Mouse (Mus musculus) limb, embryonic 14.5 days (tissue): ENCODE results near the gene Olfr1270. TPM values are rescaled to one million over a fixed set of nuclear protein-coding genes. Genes with fewer than 3 reads are reported as not detected.

Source experiments
- ATAC-seq: fragments of 200-750 bp; cut with Nextera tagmentation; 2 replicates; pipeline ENCODE4 v1.8.0; 2017; ENCODE audit warnings: low read depth, moderate number of reproducible peaks, moderate TSS enrichment; ENCODE audit not compliant: low FRiP score
- DNase-seq: peaks from one replicate; pipeline ENCODE4 v3.0.0-alpha.2; 2015; ENCODE audit warnings: low spot score
- H3K27ac ChIP-seq: fragments of 300-500 bp; sonication (generic); replicated peaks from 2 replicates; pipeline ENCODE4 v1.5.1; 2014; ENCODE audit warnings: low read depth, mild to moderate bottlenecking, low read length, moderate library complexity, mixed read lengths
- H3K27me3 ChIP-seq: fragments of 300-500 bp; sonication (generic); 2 replicates; pipeline ENCODE4 v1.6.1; 2014; ENCODE audit warnings: low read length, mixed read lengths; ENCODE audit not compliant: control insufficient read depth, insufficient read depth
- H3K36me3 ChIP-seq: fragments of 300-500 bp; sonication (generic); 2 replicates; pipeline ENCODE4 v1.6.1; 2014; ENCODE audit warnings: mild to moderate bottlenecking, low read length, moderate library complexity, mixed read lengths; ENCODE audit not compliant: control insufficient read depth, insufficient read depth
- H3K4me1 ChIP-seq: fragments of 300-500 bp; sonication (generic); 2 replicates; pipeline ENCODE4 v1.6.1; 2014; ENCODE audit warnings: antibody characterized with exemption, low read length, mixed read lengths; ENCODE audit not compliant: control insufficient read depth, insufficient read depth
- H3K4me2 ChIP-seq: fragments of 300-500 bp; sonication (generic); replicated peaks from 2 replicates; pipeline ENCODE4 v1.6.1; 2014; ENCODE audit warnings: low read depth, mild to moderate bottlenecking, low read length, moderate library complexity; ENCODE audit not compliant: severe bottlenecking
- H3K4me3 ChIP-seq: fragments of 300-500 bp; sonication (generic); replicated peaks from 2 replicates; pipeline ENCODE4 v1.5.1; 2014; ENCODE audit warnings: low read length
- H3K9ac ChIP-seq: fragments of 300-500 bp; sonication (generic); 2 replicates; pipeline ENCODE4 v1.6.1; 2014; ENCODE audit warnings: mild to moderate bottlenecking, low read depth, low read length, moderate library complexity; ENCODE audit not compliant: severe bottlenecking
- H3K9me3 ChIP-seq: fragments of 300-500 bp; sonication (generic); 2 replicates; pipeline ENCODE4 v1.6.1; 2016; ENCODE audit warnings: low read length; ENCODE audit not compliant: control insufficient read depth
- POLR2A ChIP-seq: fragments of 200-500 bp; IDR thresholded peaks from 2 replicates; pipeline ENCODE4 v1.8.0; 2012; ENCODE audit warnings: inconsistent platforms, mild to moderate bottlenecking, moderate library complexity, borderline replicate concordance; ENCODE audit not compliant: insufficient read depth, insufficient read length; ENCODE audit errors: extremely low read depth
- WGBS: fragments of 180-500 bp; shearing (Covaris S2); extraction: QIAGEN DNeasy Blood & Tissue Kit; methylation state at CpG from one replicate; pipeline ENCODE4 v1.1.7; 2014; 5-methylcytosine and 5-hydroxymethylcytosine counted together
- polyA plus RNA-seq, 2 experiments: library from polyadenylated mRNA; depleted of rRNA in 1 of 2; stranded (reverse) in 1 of 2; unstranded in 1 of 2; fragments of >200 nt; fragmentation: Nextera tagmentation in 1 of 2; extraction: Ambion mirVana in 1 of 2; gene quantifications; 2 replicates each; pipeline versions ENCODE4 v1.2.1 to v1.2.3; 2012 to 2014

Gene Olfr1270
- polyA plus RNA-seq, 2 experiments = not detected

- Histone ChIP-seq H3K4me1 (no peaks in the 10 kb centered on the region), H3K4me2 (no peak overlapping the region), H3K9me3 (no peaks in the 10 kb centered on the region), H3K9ac (no peak overlapping the region), H3K4me3 (no peak overlapping the region), H3K27me3 (no peaks in the 10 kb centered on the region), H3K36me3 (no peaks in the 10 kb centered on the region), H3K27ac (no peak overlapping the region)
- ATAC-seq (no peak), DNase-seq (no peak)
- WGBS = 91% methylated on average over 9 of the region's 9 CpGs
- TF ChIP-seq POLR2A = no peak
Observed at GRCm38 (mm10) chr2:90153916-90154315, 1.0 kb upstream of the Olfr1270 start.

GRCm38 (mm10) chr2:90142196-90142595, 10.7 kb downstream of the Olfr1270 start, which contains the start of gene Olfr32:
Gene Olfr32 (minus strand): TSS chr2:90142296.
- H3K27me3 ChIP-seq = no peaks in the 10 kb centered on the region
- H3K4me3 ChIP-seq = no peak within 1 kb of the TSS
- H3K27ac ChIP-seq = no peak within 1 kb of the TSS
- DNase-seq (no peak), ATAC-seq (no peak)
- H3K9me3 ChIP-seq = no peaks in the 10 kb centered on the region
- no peaks in the 10 kb centered on the region for H3K36me3 ChIP-seq
- H3K9ac ChIP-seq = no peak within 1 kb of the TSS
- no peak for TF ChIP-seq POLR2A
- H3K4me2 ChIP-seq = no peak within 1 kb of the TSS
- no peaks in the 10 kb centered on the region for H3K4me1 ChIP-seq

GRCm38 (mm10) chr2:90121312-90121711, 31.6 kb downstream of the Olfr1270 start, which contains the start of gene Olfr1269:
Gene Olfr1269 (minus strand): TSS chr2:90121412.
- H3K4me1 ChIP-seq = no peaks in the 10 kb centered on the region
- WGBS = 93% methylated on average over 1 of the region's 1 CpGs
- no peak within 1 kb of the TSS for H3K9ac ChIP-seq
- DNase-seq (no peak), ATAC-seq (no peak)
- TF ChIP-seq POLR2A = no peak
- no peak within 1 kb of the TSS for H3K4me2 ChIP-seq
- no peaks in the 10 kb centered on the region for H3K27me3 ChIP-seq
- H3K9me3 ChIP-seq = no peaks in the 10 kb centered on the region
- H3K4me3 ChIP-seq = no peak within 1 kb of the TSS
- H3K36me3 ChIP-seq = no peaks in the 10 kb centered on the region
- no peak within 1 kb of the TSS for H3K27ac ChIP-seq

Other genes starting within 250 kb of the Olfr1270 start
- gene Olfr1258, start 225.8 kb downstream of the Olfr1270 start, polyA plus RNA-seq (2012; rRNA removed) = not detected in 2 replicates
- gene Olfr1258, start 225.8 kb downstream of the Olfr1270 start, polyA plus RNA-seq (2014; fragmentation: Nextera tagmentation; extraction: Ambion mirVana) = not detected in 2 replicates
- not detected in 2 replicates for gene Olfr1259, start 204.4 kb downstream of the Olfr1270 start, polyA plus RNA-seq (2012; rRNA removed)
- gene Olfr1259, start 204.4 kb downstream of the Olfr1270 start, polyA plus RNA-seq (2014; fragmentation: Nextera tagmentation; extraction: Ambion mirVana) = not detected in 2 replicates
- gene Olfr1260, start 178.8 kb downstream of the Olfr1270 start, polyA plus RNA-seq (2012; rRNA removed) = not detected in 2 replicates
- gene Olfr1260, start 178.8 kb downstream of the Olfr1270 start, polyA plus RNA-seq (2014; fragmentation: Nextera tagmentation; extraction: Ambion mirVana) = not detected in 2 replicates
- gene Olfr1261, start 161.9 kb downstream of the Olfr1270 start, polyA plus RNA-seq (2012; rRNA removed) = not detected in 2 replicates
- gene Olfr1261, start 161.9 kb downstream of the Olfr1270 start, polyA plus RNA-seq (2014; fragmentation: Nextera tagmentation; extraction: Ambion mirVana) = not detected in 2 replicates
- gene Olfr1262, start 152.9 kb downstream of the Olfr1270 start, polyA plus RNA-seq (2012; rRNA removed) = not detected in 2 replicates
- not detected in 2 replicates for gene Olfr1262, start 152.9 kb downstream of the Olfr1270 start, polyA plus RNA-seq (2014; fragmentation: Nextera tagmentation; extraction: Ambion mirVana)
- gene Olfr1263, start 141.0 kb downstream of the Olfr1270 start, polyA plus RNA-seq (2012; rRNA removed) = not detected in 2 replicates
- gene Olfr1263, start 141.0 kb downstream of the Olfr1270 start, polyA plus RNA-seq (2014; fragmentation: Nextera tagmentation; extraction: Ambion mirVana) = not detected in 2 replicates
- not detected in 2 replicates for gene Olfr1264, start 127.5 kb downstream of the Olfr1270 start, polyA plus RNA-seq (2012; rRNA removed)
- gene Olfr1264, start 127.5 kb downstream of the Olfr1270 start, polyA plus RNA-seq (2014; fragmentation: Nextera tagmentation; extraction: Ambion mirVana) = not detected in 2 replicates
- gene Olfr1265, start 117.8 kb downstream of the Olfr1270 start, polyA plus RNA-seq (2012; rRNA removed) = not detected in 2 replicates
- gene Olfr1265, start 117.8 kb downstream of the Olfr1270 start, polyA plus RNA-seq (2014; fragmentation: Nextera tagmentation; extraction: Ambion mirVana) = not detected in 2 replicates
- gene Olfr140, start 89.5 kb downstream of the Olfr1270 start, polyA plus RNA-seq (2012; rRNA removed) = not detected in 2 replicates
- gene Olfr140, start 89.5 kb downstream of the Olfr1270 start, polyA plus RNA-seq (2014; fragmentation: Nextera tagmentation; extraction: Ambion mirVana) = not detected in 2 replicates
- gene Olfr1269, start 31.7 kb downstream of the Olfr1270 start, polyA plus RNA-seq (2012; rRNA removed) = not detected in 2 replicates
- not detected in 2 replicates for gene Olfr1269, start 31.7 kb downstream of the Olfr1270 start, polyA plus RNA-seq (2014; fragmentation: Nextera tagmentation; extraction: Ambion mirVana)
- not detected in 2 replicates for gene Olfr32, start 10.8 kb downstream of the Olfr1270 start, polyA plus RNA-seq (2012; rRNA removed)
- not detected in 2 replicates for gene Olfr32, start 10.8 kb downstream of the Olfr1270 start, polyA plus RNA-seq (2014; fragmentation: Nextera tagmentation; extraction: Ambion mirVana)
- gene Olfr1506, start 71.4 kb upstream of the Olfr1270 start, polyA plus RNA-seq (2012; rRNA removed) = not detected in 2 replicates
- gene Olfr1506, start 71.4 kb upstream of the Olfr1270 start, polyA plus RNA-seq (2014; fragmentation: Nextera tagmentation; extraction: Ambion mirVana) = not detected in 2 replicates
- not detected in 2 replicates for gene Olfr142, start 104.5 kb upstream of the Olfr1270 start, polyA plus RNA-seq (2012; rRNA removed)
- not detected in 2 replicates for gene Olfr142, start 104.5 kb upstream of the Olfr1270 start, polyA plus RNA-seq (2014; fragmentation: Nextera tagmentation; extraction: Ambion mirVana)
- gene Olfr1271, start 117.9 kb upstream of the Olfr1270 start, polyA plus RNA-seq (2012; rRNA removed) = not detected in 2 replicates
- gene Olfr1271, start 117.9 kb upstream of the Olfr1270 start, polyA plus RNA-seq (2014; fragmentation: Nextera tagmentation; extraction: Ambion mirVana) = not detected in 2 replicates
- gene Olfr1272, start 139.8 kb upstream of the Olfr1270 start, polyA plus RNA-seq (2012; rRNA removed) = not detected in 2 replicates
- not detected in 2 replicates for gene Olfr1272, start 139.8 kb upstream of the Olfr1270 start, polyA plus RNA-seq (2014; fragmentation: Nextera tagmentation; extraction: Ambion mirVana)
- not detected in 2 replicates for gene Gm13769, start 169.1 kb upstream of the Olfr1270 start, polyA plus RNA-seq (2012; rRNA removed)
- gene Gm13769, start 169.1 kb upstream of the Olfr1270 start, polyA plus RNA-seq (2014; fragmentation: Nextera tagmentation; extraction: Ambion mirVana) = not detected in 2 replicates
- not detected in 2 replicates for gene Olfr1274-ps, start 245.6 kb upstream of the Olfr1270 start, polyA plus RNA-seq (2012; rRNA removed)
- gene Olfr1274-ps, start 245.6 kb upstream of the Olfr1270 start, polyA plus RNA-seq (2014; fragmentation: Nextera tagmentation; extraction: Ambion mirVana) = not detected in 2 replicates